Mouse (Mus musculus) myocyte (in vitro differentiated cells): Measurements from ENCODE around the gene Wdr11. TPM values are rescaled to one million over a fixed set of nuclear protein-coding genes. Genes with fewer than 3 reads are reported as not detected.

Experiments used
- H3K27me3 ChIP-seq: one replicate; pipeline ENCODE4 v1.6.1; 2011; ENCODE audit not compliant: control insufficient read depth, insufficient read depth, insufficient read length
- H3K36me3 ChIP-seq: one replicate; pipeline ENCODE4 v1.6.1; 2011; ENCODE audit not compliant: control insufficient read depth, insufficient read depth
- H3K4me2 ChIP-seq: one replicate; pipeline ENCODE4 v1.6.1; 2011; ENCODE audit warnings: low read depth, control low read depth
- H3K4me3 ChIP-seq: one replicate; pipeline ENCODE4 v1.5.1; 2011; ENCODE audit warnings: mild to moderate bottlenecking, control low read depth, moderate library complexity
- H3K79me2 ChIP-seq: one replicate; pipeline ENCODE4 v1.6.1; 2011; ENCODE audit not compliant: control insufficient read depth, insufficient read depth
- H3ac ChIP-seq: one replicate; pipeline ENCODE4 v1.6.1; 2011; ENCODE audit not compliant: control insufficient read depth, insufficient read length
- CEBPB ChIP-seq: IDR thresholded peaks from 2 replicates; pipeline ENCODE4 v1.6.1; 2011; ENCODE audit warnings: mild to moderate bottlenecking, moderate library complexity; ENCODE audit not compliant: poor library complexity, insufficient read depth, severe bottlenecking
- E2F4 ChIP-seq: IDR thresholded peaks from one replicate; pipeline ENCODE4 v1.6.1; 2011; ENCODE audit warnings: mild to moderate bottlenecking, control low read depth, moderate library complexity; ENCODE audit not compliant: insufficient read depth
- MAX ChIP-seq: IDR thresholded peaks from one replicate; pipeline ENCODE4 v1.6.1; 2011; ENCODE audit warnings: low read depth, mild to moderate bottlenecking, control low read depth
- MYOD1 ChIP-seq, 3 experiments: IDR thresholded peaks; one replicate each; pipeline ENCODE4 v1.6.1; 2011; ENCODE audit warnings: control low read depth in 2 of 3, low read depth in 2 of 3, mild to moderate bottlenecking in 2 of 3, moderate library complexity in 1 of 3; ENCODE audit not compliant: insufficient read length in 2 of 3, control insufficient read depth in 1 of 3
- MYOG ChIP-seq, 3 experiments: IDR thresholded peaks; one replicate each; pipeline ENCODE4 v1.6.1; 2011; ENCODE audit warnings: control low read depth in 2 of 3, low read depth in 2 of 3, mild to moderate bottlenecking in 2 of 3; ENCODE audit not compliant: insufficient read length in 2 of 3, control insufficient read depth in 1 of 3, insufficient read depth in 1 of 3
- POLR2A ChIP-seq: IDR thresholded peaks from one replicate; pipeline ENCODE4 v1.6.1; 2011; ENCODE audit warnings: low read depth, mild to moderate bottlenecking, control low read depth, moderate library complexity; ENCODE audit not compliant: insufficient read length
- POLR2AphosphoS2 ChIP-seq: IDR thresholded peaks from one replicate; pipeline ENCODE4 v1.6.1; 2011; ENCODE audit warnings: low read depth, control low read depth; ENCODE audit not compliant: insufficient read length
- REST ChIP-seq: IDR thresholded peaks from one replicate; pipeline ENCODE4 v1.6.1; 2011; ENCODE audit warnings: mild to moderate bottlenecking, control low read depth, moderate library complexity; ENCODE audit not compliant: insufficient read depth, insufficient read length
- SRF ChIP-seq: IDR thresholded peaks from one replicate; pipeline ENCODE4 v1.6.1; 2011; ENCODE audit warnings: low read depth; ENCODE audit not compliant: control insufficient read depth, insufficient read length
- TCF12 ChIP-seq: IDR thresholded peaks from one replicate; pipeline ENCODE4 v1.6.1; 2011; ENCODE audit warnings: mild to moderate bottlenecking, control low read depth; ENCODE audit not compliant: poor library complexity, insufficient read depth, severe bottlenecking
- TCF3 ChIP-seq: IDR thresholded peaks from one replicate; pipeline ENCODE4 v1.6.1; 2011; ENCODE audit warnings: low read depth, control low read depth; ENCODE audit not compliant: insufficient read length
- USF1 ChIP-seq: IDR thresholded peaks from one replicate; pipeline ENCODE4 v1.6.1; 2011; ENCODE audit warnings: low read depth, mild to moderate bottlenecking, control low read depth, moderate library complexity
- polyA plus RNA-seq: library from polyadenylated mRNA; unstranded; fragments of >200 nt; fragmentation: generic; extraction: Trizol; gene quantifications from one replicate; pipeline ENCODE4 v1.2.1, GENCODE M21; 2012; ENCODE audit warnings: missing spikeins

Wdr11 gene
- polyA plus RNA-seq, 1 experiment, result 15.5 TPM

GRCm38 (mm10) chr7:129631453-129631852 is 39.8 kb downstream of the Wdr11 start:
- H3K36me3 ChIP-seq, result no peaks in the 10 kb centered on the region
- no peak for TF ChIP-seq SRF
- TF ChIP-seq MAX, result no peak
- no peak for TF ChIP-seq TCF12
- TF ChIP-seq MYOD1 (IDR thresholded peaks at IDR 0.05; ENCODE audit: control insufficient read depth in 1 of 3, insufficient read length in 2 of 3, low read depth in 2 of 3), result no peak
- no peak for TF ChIP-seq TCF3
- no peak for TF ChIP-seq POLR2AphosphoS2
- TF ChIP-seq CEBPB, result no peak
- TF ChIP-seq POLR2A, result no peak
- TF ChIP-seq USF1, result no peak
- TF ChIP-seq REST, result no peak
- no peak for TF ChIP-seq MYOG (IDR thresholded peaks at IDR 0.05; ENCODE audit: control insufficient read depth in 1 of 3, insufficient read depth in 1 of 3, insufficient read length in 2 of 3, low read depth in 2 of 3)
- TF ChIP-seq E2F4, result no peak

GRCm38 (mm10) chr7:129635898-129636640 is 44.4 kb downstream of the Wdr11 start:
- Histone ChIP-seq H3K36me3 (no peaks in the 10 kb centered on the region), H3K27me3 (no peaks in the 10 kb centered on the region), H3K4me2 (no peak overlapping the region), H3K4me3 (no peak overlapping the region), H3K79me2 (no peaks in the 10 kb centered on the region), H3ac (no peak overlapping the region)
- TF ChIP-seq POLR2AphosphoS2, result no peak

More at GRCm38 (mm10) chr7:129631453-129631852, 39.8 kb downstream of the Wdr11 start:
- Histone ChIP-seq H3K79me2 (no peaks in the 10 kb centered on the region), H3K4me3 (no peak overlapping the region), H3K4me2 (no peak overlapping the region), H3K27me3 (no peaks in the 10 kb centered on the region), H3ac (no peak overlapping the region)

GRCm38 (mm10) chr7:129636992-129637391 is 45.3 kb downstream of the Wdr11 start:
- H3K4me2 ChIP-seq, result no peak overlapping the region
- TF ChIP-seq MAX, result no peak
- no peak for TF ChIP-seq POLR2A
- TF ChIP-seq MYOD1 (IDR thresholded peaks at IDR 0.05; ENCODE audit: control insufficient read depth in 1 of 3, insufficient read length in 2 of 3, low read depth in 2 of 3), result no peak
- TF ChIP-seq USF1, result no peak
- no peak for TF ChIP-seq REST
- no peak for TF ChIP-seq E2F4
- no peak for TF ChIP-seq SRF
- TF ChIP-seq MYOG (IDR thresholded peaks at IDR 0.05; ENCODE audit: control insufficient read depth in 1 of 3, insufficient read depth in 1 of 3, insufficient read length in 2 of 3, low read depth in 2 of 3), result no peak
- TF ChIP-seq POLR2AphosphoS2, result no peak
- TF ChIP-seq TCF12, result no peak
- no peaks in the 10 kb centered on the region for H3K79me2 ChIP-seq
- H3K4me3 ChIP-seq, result no peak overlapping the region
- no peaks in the 10 kb centered on the region for H3K36me3 ChIP-seq
- no peaks in the 10 kb centered on the region for H3K27me3 ChIP-seq
- H3ac ChIP-seq, result no peak overlapping the region

- Histone ChIP-seq H3K4me3 (no peak overlapping the region), H3K4me2 (no peak overlapping the region), H3K36me3 (no peaks in the 10 kb centered on the region), H3K27me3 (no peaks in the 10 kb centered on the region), H3ac (no peak overlapping the region), H3K79me2 (no peaks in the 10 kb centered on the region)
- TF ChIP-seq SRF, result no peak
Measured at GRCm38 (mm10) chr7:129637906-129638475, 46.3 kb downstream of the Wdr11 start.

GRCm38 (mm10) chr7:129639006-129639405 is 47.3 kb downstream of the Wdr11 start:
- H3K4me3 ChIP-seq, result no peak overlapping the region
- H3ac ChIP-seq, result no peak overlapping the region
- no peak overlapping the region for H3K4me2 ChIP-seq
- H3K27me3 ChIP-seq, result no peaks in the 10 kb centered on the region
- H3K36me3 ChIP-seq, result no peaks in the 10 kb centered on the region
- no peaks in the 10 kb centered on the region for H3K79me2 ChIP-seq
- TF ChIP-seq REST (no peak), E2F4 (no peak), POLR2AphosphoS2 (no peak), TCF3 (no peak)

- Histone ChIP-seq H3K79me2 (no peaks in the 10 kb centered on the region), H3K4me2 (no peak overlapping the region), H3K36me3 (no peaks in the 10 kb centered on the region), H3K4me3 (no peak overlapping the region), H3K27me3 (no peaks in the 10 kb centered on the region), H3ac (no peak overlapping the region)
- TF ChIP-seq E2F4 (no peak), TCF12 (no peak), MYOG (IDR thresholded peaks at IDR 0.05; ENCODE audit: control insufficient read depth in 1 of 3, insufficient read depth in 1 of 3, insufficient read length in 2 of 3, low read depth in 2 of 3) (no peak)
Measured at GRCm38 (mm10) chr7:129639833-129640232, 48.2 kb downstream of the Wdr11 start.
